Mouse (Mus musculus): ENCODE measurements around the gene Rxrg. TPM values are rescaled to one million over a fixed set of nuclear protein-coding genes. Genes with fewer than 3 reads are reported as not detected.
A peak's percentile ranks its signal among the peaks of the same experiment; 100 is the strongest.

The Rxrg gene
- polyA plus RNA-seq (2017; shearing (Covaris generic)) = not detected

DNA sequence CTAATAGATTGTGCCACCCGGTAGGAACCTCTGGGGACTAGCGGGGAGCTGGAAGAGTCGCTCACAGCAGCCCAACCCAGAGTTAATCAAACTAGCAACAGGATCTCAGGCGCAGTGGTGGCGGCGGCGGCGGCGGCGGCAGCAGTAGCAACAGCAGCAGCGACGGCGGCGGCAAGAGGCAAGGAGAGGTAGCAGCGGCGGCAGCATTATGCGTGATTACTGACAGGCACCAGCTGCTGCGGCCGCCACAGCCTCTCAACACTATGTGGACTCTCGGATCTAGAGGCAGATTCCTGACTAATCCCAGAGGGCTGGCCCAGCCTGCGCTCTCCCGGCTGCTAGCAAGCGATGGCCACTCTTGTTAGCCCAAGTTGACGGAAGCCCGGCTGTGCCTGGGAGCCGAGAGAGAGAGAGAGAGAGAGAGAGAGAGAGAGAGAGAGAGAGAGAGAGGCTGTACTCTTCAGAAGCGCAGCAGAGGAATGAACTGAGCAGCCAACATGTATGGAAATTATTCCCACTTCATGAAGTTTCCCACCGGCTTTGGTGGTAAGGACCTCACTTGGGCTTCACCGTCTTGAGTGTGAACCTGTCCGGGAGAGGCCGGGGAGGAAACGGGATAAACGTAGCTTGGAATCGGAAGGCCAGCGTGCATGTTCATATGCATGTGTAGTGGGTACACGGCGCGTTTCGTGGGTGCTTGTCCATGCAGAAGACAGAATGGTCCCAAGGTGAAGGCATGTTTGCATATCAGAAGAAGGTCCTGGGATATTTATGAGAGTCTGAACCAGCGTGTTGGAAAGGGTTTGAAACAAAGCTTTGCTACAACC lies at the start of gene Rxrg:
TSS of gene Rxrg (plus strand) at position 130 of the 827 bp plus-strand sequence.
- ATAC-seq = no peak

GRCm38 (mm10) chr1:167549324-167549723 lies 48.9 kb upstream of the Rxrg start:
- no peak for ATAC-seq

GRCm38 (mm10) chr1:167551601-167552000 lies 46.6 kb upstream of the Rxrg start:
- no peak for ATAC-seq

DNA sequence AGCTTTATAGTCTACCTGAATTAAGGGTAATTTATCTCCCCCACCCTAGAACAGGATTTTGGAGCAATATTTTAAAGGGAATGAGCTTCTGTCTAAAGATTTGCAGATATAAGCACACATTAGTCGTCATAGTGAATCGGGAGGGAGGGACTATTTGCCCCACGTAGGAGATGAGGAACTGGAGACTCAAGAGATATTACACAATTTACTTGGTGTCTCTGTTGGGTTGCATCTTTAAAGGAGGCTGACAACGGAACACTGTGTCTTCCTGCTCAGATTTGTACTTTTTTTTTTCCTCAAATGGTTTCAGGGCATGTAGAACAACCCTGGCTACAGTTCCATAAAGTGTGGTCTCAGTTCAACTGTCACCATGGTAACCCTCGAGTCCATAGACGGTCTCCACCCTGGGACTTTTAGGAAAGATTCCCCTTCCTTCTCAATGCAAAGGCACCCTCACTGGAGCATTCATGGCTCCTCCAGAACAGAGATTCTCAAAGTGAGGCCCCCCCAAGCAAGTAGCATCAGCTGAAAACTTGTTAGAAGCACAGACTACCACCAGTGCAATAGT lies 44.1 kb upstream of the Rxrg start:
- ATAC-seq = no peak

DNA sequence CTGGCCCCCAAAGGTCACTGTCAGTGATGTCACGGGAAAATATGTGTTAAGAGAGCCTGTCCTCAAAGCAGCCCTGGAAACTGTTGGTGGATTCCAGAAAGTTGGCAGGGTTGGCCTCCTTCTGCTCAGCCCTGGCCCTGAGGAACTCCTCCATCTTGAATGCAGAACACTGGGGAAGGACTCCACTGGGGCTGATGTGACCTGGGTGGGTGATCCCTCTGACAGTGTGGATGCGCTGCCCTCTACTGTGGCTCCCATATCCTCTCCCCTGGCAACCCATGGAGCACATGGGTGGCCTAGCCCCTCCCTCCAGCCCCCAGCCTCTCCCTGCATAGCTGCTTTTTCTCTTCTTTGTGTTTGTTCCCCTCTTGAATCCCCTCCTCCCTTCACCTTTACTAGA lies 31.6 kb upstream of the Rxrg start:
- ATAC-seq = no peak

- ATAC-seq = no peak
Observed at GRCm38 (mm10) chr1:167579131-167579530, 19.1 kb upstream of the Rxrg start.

DNA sequence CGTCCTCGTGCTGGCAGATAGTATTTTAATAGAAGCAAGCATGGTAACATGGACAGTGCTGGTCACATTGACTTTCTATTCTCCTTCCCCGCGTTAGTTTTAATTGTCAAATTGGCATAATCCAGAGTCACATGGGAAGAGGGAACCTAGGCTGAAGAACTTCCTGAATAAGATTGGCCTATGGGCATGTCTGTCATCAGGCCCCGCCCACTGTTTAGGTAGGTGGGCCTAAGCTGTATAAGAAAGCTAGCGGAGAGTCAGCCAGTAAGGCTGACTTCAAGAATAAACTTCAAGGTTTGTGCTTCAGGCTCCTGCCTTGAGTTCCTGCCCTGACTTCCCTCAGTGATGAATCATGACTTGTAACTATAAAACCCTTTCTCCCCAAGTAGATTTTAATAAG lies 15.0 kb upstream of the Rxrg start:
- no peak for ATAC-seq

DNA sequence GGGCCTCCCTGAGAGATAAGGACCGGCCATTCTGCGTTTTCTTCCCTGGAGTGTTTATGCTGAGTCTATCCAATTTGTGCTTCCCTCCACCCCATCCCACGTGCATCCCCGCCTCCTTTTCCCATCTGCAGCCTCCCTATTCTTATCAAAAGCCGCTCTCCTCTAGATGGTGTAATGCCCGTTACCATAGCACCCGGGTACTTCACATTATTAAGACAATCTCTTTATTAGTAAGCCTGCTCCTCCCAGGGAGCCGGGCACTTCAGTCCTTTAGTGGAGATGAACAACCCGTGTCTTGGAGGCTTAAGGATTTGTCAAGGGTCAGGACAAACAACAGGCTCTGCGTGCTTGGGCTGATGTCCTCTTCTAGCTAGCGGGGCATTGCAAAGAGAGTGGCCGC lies 14.3 kb upstream of the Rxrg start:
- no peak for ATAC-seq

- ATAC-seq = no peak
Observed at GRCm38 (mm10) chr1:167588747-167589558, 9.2 kb upstream of the Rxrg start.

- ATAC-seq = no peak
Observed at GRCm38 (mm10) chr1:167592175-167592574, 6.0 kb upstream of the Rxrg start.

GRCm38 (mm10) chr1:167599211-167599735 lies 1.1 kb downstream of the Rxrg start:
- ATAC-seq = no peak

DNA sequence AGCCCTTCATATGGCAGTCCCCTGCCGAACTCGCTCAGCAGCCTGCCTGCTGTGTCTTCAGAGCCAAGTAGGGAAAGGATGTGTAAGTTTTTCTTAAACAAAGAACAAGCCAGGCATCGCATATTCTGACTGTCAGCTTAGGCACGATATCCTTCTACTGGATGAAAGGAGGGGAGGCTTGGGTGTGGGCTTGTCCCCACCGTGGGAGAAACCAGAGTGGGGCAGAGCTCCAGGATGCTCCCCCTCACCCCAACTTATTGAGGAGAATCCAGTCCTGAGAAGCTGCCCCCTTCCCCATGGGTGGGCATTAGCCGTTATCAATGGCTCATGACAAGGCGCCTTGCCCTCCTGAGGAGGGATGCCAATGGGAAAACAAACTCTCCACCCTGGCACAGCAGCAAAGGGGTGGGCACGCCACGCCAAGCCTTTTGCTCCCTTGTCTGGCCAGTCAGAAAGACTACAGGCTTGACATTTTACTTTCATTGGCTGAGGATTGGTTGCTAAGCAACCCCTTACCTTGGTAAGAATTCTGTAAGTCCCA lies 10.1 kb downstream of the Rxrg start:
- no peak for ATAC-seq

DNA sequence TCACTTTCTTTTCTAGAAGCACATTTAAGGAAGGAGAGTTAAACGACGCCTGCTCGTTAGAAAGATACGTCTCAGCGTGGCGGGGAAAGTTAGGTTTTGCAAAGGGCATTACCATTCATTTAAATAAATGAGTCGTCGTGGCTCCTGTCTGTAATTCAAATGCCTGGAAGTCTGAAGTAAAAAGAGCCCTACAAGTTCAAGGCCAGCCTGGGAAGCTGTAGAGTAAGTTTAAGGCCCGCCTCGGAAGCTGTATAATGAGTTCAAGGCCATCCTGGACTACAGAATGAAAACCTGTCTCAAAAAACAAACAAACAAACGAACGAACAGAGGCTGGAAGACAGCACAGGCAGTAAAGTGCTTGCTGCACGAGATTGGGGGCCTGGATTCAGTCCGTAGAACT lies 18.9 kb downstream of the Rxrg start:
- ATAC-seq = no peak

- no peak for ATAC-seq
Observed at GRCm38 (mm10) chr1:167617995-167618489, 19.9 kb downstream of the Rxrg start.

GRCm38 (mm10) chr1:167620206-167620795 lies 22.1 kb downstream of the Rxrg start:
- ATAC-seq = no peak

DNA sequence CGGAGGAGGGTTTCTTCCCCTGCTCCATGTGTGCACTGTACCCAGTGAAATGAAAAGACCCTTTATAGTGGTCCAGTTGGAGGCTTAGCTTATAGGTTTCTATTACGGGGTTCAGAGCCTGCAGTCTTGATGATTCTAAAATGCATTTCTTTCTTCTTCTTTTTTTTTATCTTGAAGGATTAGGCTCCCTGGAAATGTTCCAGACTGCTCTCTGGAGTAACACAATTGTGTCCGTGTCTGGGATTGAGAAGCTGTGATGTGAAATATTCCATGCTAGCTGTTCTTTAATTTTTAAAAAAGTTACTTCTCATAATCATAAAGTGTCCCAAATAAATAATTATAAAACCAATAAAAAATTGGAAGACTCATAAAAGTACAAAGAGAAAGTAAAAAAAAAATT lies 26.9 kb downstream of the Rxrg start:
- no peak for ATAC-seq

GRCm38 (mm10) chr1:167631765-167632164 lies 33.6 kb downstream of the Rxrg start:
- no peak for ATAC-seq

DNA sequence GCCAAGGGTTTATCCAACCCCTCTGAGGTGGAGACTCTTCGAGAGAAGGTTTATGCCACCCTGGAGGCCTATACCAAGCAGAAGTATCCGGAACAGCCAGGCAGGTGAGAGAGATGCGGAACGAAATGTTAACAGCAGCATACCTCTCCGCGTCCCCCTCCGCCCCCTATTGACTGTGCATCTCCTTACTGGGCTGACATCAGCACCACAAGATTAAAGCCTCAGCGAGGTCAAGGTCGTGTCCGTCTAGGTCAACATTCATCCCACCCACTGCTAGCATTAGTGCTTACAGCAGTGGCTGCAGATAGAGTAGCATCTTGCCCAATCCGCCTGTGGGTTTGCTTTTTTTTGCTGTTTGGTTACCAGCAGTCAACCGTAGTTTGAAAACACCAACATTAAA lies 37.5 kb downstream of the Rxrg start:
- ATAC-seq = no peak

GRCm38 (mm10) chr1:167636948-167637347 lies 38.8 kb downstream of the Rxrg start:
- ATAC-seq = peak; percentile 46

GRCm38 (mm10) chr1:167638053-167638452 lies 39.9 kb downstream of the Rxrg start:
- ATAC-seq = no peak

GRCm38 (mm10) chr1:167638901-167639300 lies 40.7 kb downstream of the Rxrg start:
- no peak for ATAC-seq

GRCm38 (mm10) chr1:167644866-167645537 lies 46.8 kb downstream of the Rxrg start:
- ATAC-seq = no peak
